Comparison of ENCODE assay signal across 9 mouse cellular contexts in genomic region chr11:67657685-67658382, GRCm38 (mm10). TPM values are rescaled to one million over a fixed set of nuclear protein-coding genes. Genes with fewer than 3 reads are reported as not detected.
DNase-seq lines count a peak whose midpoint lies in the region; ATAC-seq and TF ChIP-seq lines count a peak whose summit lies in the region.
"Had no signal": no experiment of that assay in that cellular context is flagged by ENCODE, and none has a peak within 500 bp of the region (broad histone marks: within the 10 kb centered on the region; RNA-seq: fewer than 3 reads in every experiment).

No protein-coding gene starts in this region.

- peak; percentile 85 for TF ChIP-seq CTCF in gastrocnemius, adult 2 months (IDR thresholded peaks at IDR 0.05)
- TF ChIP-seq CTCF in liver, postnatal 0 days (IDR thresholded peaks at IDR 0.05; ENCODE audit: low read depth): peak; percentile 86

- H3K4me3 ChIP-seq in gastrocnemius, adult 2 months: no peak overlapping the region
- no peak overlapping the region for H3K4me3 ChIP-seq in forebrain, embryonic 15.5 days
- H3K4me3 ChIP-seq in liver, postnatal 0 days (ENCODE audit: low read depth, low read length): no peak overlapping the region
- H3K4me3 ChIP-seq: limb, embryonic 13.5 days had no signal

- 48% methylated on average over 11 of the region's 11 CpGs for WGBS in forebrain, embryonic 15.5 days
- whole genome bisulfite sequencing in liver, postnatal 0 days (ENCODE audit: insufficient replicate concordance): 37% methylated on average over 11 of the region's 11 CpGs

- intact Hi-C loops in gastrocnemius, adult 2 months (cut with DNase I): loop anchor here (2.0 kb wide), 1 partner anchor 19 kb away; no protein-coding TSS in a partner anchor

- no peak overlapping the region for H3K4me2 ChIP-seq in forebrain, embryonic 15.5 days (replicated peaks)
- no peak overlapping the region for H3K4me2 ChIP-seq in liver, postnatal 0 days (ENCODE audit: low read depth, low read length)
- H3K4me2 ChIP-seq: limb, embryonic 13.5 days had no signal

- peak; percentile 18; the same call in 1 of the 2 replicates for ATAC-seq in forebrain, embryonic 15.5 days (replicated peaks)
- no peak for ATAC-seq in liver, postnatal 0 days
- no peak for ATAC-seq in monocyte, adult 5-6 weeks (replicated peaks; ENCODE audit: insufficient number of reproducible peaks, low FRiP score, low TSS enrichment, poor library complexity, severe bottlenecking)

- no peak for TF ChIP-seq EP300 in liver, postnatal 0 days (IDR thresholded peaks at IDR 0.05; ENCODE audit: low read depth)

- no peak overlapping the region for H3K27ac ChIP-seq in gastrocnemius, adult 2 months
- no peak overlapping the region for H3K27ac ChIP-seq in forebrain, embryonic 15.5 days (replicated peaks)
- no peak overlapping the region for H3K27ac ChIP-seq in liver, postnatal 0 days (ENCODE audit: low read depth)
- H3K27ac ChIP-seq: limb, embryonic 13.5 days had no signal

- H3K9ac ChIP-seq in forebrain, embryonic 15.5 days (replicated peaks): no peak overlapping the region
- H3K9ac ChIP-seq in liver, postnatal 0 days (replicated peaks): no peak overlapping the region
- H3K9ac ChIP-seq: limb, embryonic 13.5 days had no signal

- peaks cover 24% of the 10 kb centered on the region for H3K4me1 ChIP-seq in forebrain, embryonic 15.5 days
- no peaks in the 10 kb centered on the region for H3K4me1 ChIP-seq in liver, postnatal 0 days (ENCODE audit: insufficient read depth)

- H3K36me3 ChIP-seq in forebrain, embryonic 15.5 days: no peaks in the 10 kb centered on the region
- H3K36me3 ChIP-seq in liver, postnatal 0 days (replicated peaks; ENCODE audit: insufficient read depth, low read length): no peaks in the 10 kb centered on the region
- H3K36me3 ChIP-seq: limb, embryonic 13.5 days had no signal

- no peak for DNase-seq in gastrocnemius, adult 2 months
- no peak for DNase-seq in gastrocnemius, postnatal 25 days
- DNase-seq in 3T3-L1 (ENCODE audit: low read depth, low spot score): peak; percentile 68
- DNase-seq in brain, adult 2 months (ENCODE audit: low read depth, low spot score): peak; percentile 85
- DNase-seq in liver, postnatal 0 days: peak; percentile 47
- peak; percentile 64 for DNase-seq in retina, adult 2 months (ENCODE audit: low read depth, low spot score)

- H3K27me3 ChIP-seq in forebrain, embryonic 15.5 days: no peaks in the 10 kb centered on the region
- no peaks in the 10 kb centered on the region for H3K27me3 ChIP-seq in liver, postnatal 0 days (ENCODE audit: insufficient read depth, low read length)
- H3K27me3 ChIP-seq: limb, embryonic 13.5 days had no signal

- H3K9me3 ChIP-seq in forebrain, embryonic 15.5 days: no peaks in the 10 kb centered on the region
- H3K9me3 ChIP-seq in liver, postnatal 0 days (ENCODE audit: low read length): no peaks in the 10 kb centered on the region
- H3K9me3 ChIP-seq: limb, embryonic 13.5 days had no signal

RNA-seq across cellular contexts. Expression of gene Rcvrn, which starts 37.3 kb away (rescaled TPM):
- not detected for total RNA-seq in gastrocnemius, adult 2 months (2021)
- under 1 TPM in 1 of 2 experiments, not detected in 1; 0.27 TPM for total RNA-seq in gastrocnemius, postnatal 25 days (2021)
- polyA plus RNA-seq in forebrain, embryonic 15.5 days (2015; fragmentation: Nextera tagmentation; extraction: Ambion mirVana): not detected in 2 replicates
- polyA plus RNA-seq in liver, postnatal 0 days (2015; fragmentation: Nextera tagmentation; extraction: Ambion mirVana): not detected in 2 replicates
- total RNA-seq in monocyte, adult 5-6 weeks (2017): not detected in 3 replicates
- polyA plus RNA-seq: limb, embryonic 13.5 days had no signal

Comparison
In these comparisons a context has a peak if more than half of its experiments do, and no peak if none do; other contexts are left out.
1. DNase-seq: peak in 3T3-L1 (single experiment), brain, adult 2 months (single experiment), liver, postnatal 0 days (single experiment) and retina, adult 2 months (single experiment); none in gastrocnemius, adult 2 months (single experiment) and gastrocnemius, postnatal 25 days (single experiment).